Mouse (Mus musculus) kidney, adult 2 months (tissue): Measurements from ENCODE around the gene Vax2.

Source experiments
- CTCF ChIP-seq: fragments of 200-500 bp; conservative IDR thresholded peaks from 2 replicates; pipeline ENCODE4 v1.5.1; 2011; ENCODE audit warnings: low read depth, mild to moderate bottlenecking, control low read depth, low read length, moderate library complexity, mixed read lengths; ENCODE audit not compliant: insufficient read depth, insufficient read length
- POLR2A ChIP-seq: fragments of 200-500 bp; IDR thresholded peaks from one replicate; pipeline ENCODE4 v1.6.1; 2011; ENCODE audit warnings: low read depth, low read length, control low read depth

GRCm38 (mm10) chr6:83742761-83743160 is 31.7 kb downstream of the Vax2 start, which contains the start of gene Atp6v1b1:
- TF ChIP-seq CTCF (no peak), POLR2A (peak; percentile 59)
